Mouse (Mus musculus): ENCODE results near the gene 1500009L16Rik. TPM values are rescaled to one million over a fixed set of nuclear protein-coding genes. Genes with fewer than 3 reads are reported as not detected.

1500009L16Rik gene
- polyA plus RNA-seq, 1 experiment from 2014 or later: 11.7 TPM

- ATAC-seq (ENCODE audit: low FRiP score, low TSS enrichment): no peak
- no peak overlapping the region for H3K4me2 ChIP-seq (replicated peaks; ENCODE audit: low read depth)
These were observed 5.2 kb downstream of the 1500009L16Rik start for GRCm38 (mm10) chr10:83727846-83728245.

GRCm38 (mm10) chr10:83728529-83728928 is 5.9 kb downstream of the 1500009L16Rik start:
- no peak for DNase-seq (ENCODE audit: low spot score)
- H3K9me3 ChIP-seq (ENCODE audit: control insufficient read depth, low read length): no peaks in the 10 kb centered on the region
- H3K9ac ChIP-seq (ENCODE audit: low read length): no peak overlapping the region
- H3K4me3 ChIP-seq (ENCODE audit: low read depth, low read length): no peak overlapping the region
- H3K4me1 ChIP-seq (replicated peaks; ENCODE audit: control insufficient read depth, insufficient read depth): no peaks in the 10 kb centered on the region
- WGBS: 83% methylated on average over 6 of the region's 6 CpGs
- H3K27ac ChIP-seq (replicated peaks): no peak overlapping the region
- H3K27me3 ChIP-seq (ENCODE audit: control insufficient read depth, insufficient read depth, low read length): no peaks in the 10 kb centered on the region
- TF ChIP-seq EP300 (optimal IDR thresholded peaks at IDR 0.05) (no peak), CTCF (IDR thresholded peaks at IDR 0.05; ENCODE audit: low read depth) (no peak)
- ATAC-seq (ENCODE audit: low FRiP score, low TSS enrichment): no peak
- H3K36me3 ChIP-seq (ENCODE audit: control insufficient read depth, insufficient read depth, low read length): no peaks in the 10 kb centered on the region
- no peak overlapping the region for H3K4me2 ChIP-seq (replicated peaks; ENCODE audit: low read depth)

More at GRCm38 (mm10) chr10:83727846-83728245, 5.2 kb downstream of the 1500009L16Rik start:
- WGBS: 83% methylated on average over 5 of the region's 5 CpGs
- H3K36me3 ChIP-seq (ENCODE audit: control insufficient read depth, insufficient read depth, low read length): no peaks in the 10 kb centered on the region
- no peaks in the 10 kb centered on the region for H3K9me3 ChIP-seq (ENCODE audit: control insufficient read depth, low read length)
- no peak for DNase-seq (ENCODE audit: low spot score)
- no peaks in the 10 kb centered on the region for H3K4me1 ChIP-seq (replicated peaks; ENCODE audit: control insufficient read depth, insufficient read depth)
- H3K9ac ChIP-seq (ENCODE audit: low read length): no peak overlapping the region
- H3K27me3 ChIP-seq (ENCODE audit: control insufficient read depth, insufficient read depth, low read length): no peaks in the 10 kb centered on the region
- H3K27ac ChIP-seq (replicated peaks): no peak overlapping the region
- H3K4me3 ChIP-seq (ENCODE audit: low read depth, low read length): no peak overlapping the region
- no peak for TF ChIP-seq CTCF (IDR thresholded peaks at IDR 0.05; ENCODE audit: low read depth)
- TF ChIP-seq EP300 (optimal IDR thresholded peaks at IDR 0.05): no peak

GRCm38 (mm10) chr10:83729076-83729475 is 6.4 kb downstream of the 1500009L16Rik start:
- Histone ChIP-seq H3K4me3 (ENCODE audit: low read depth, low read length) (no peak overlapping the region), H3K9me3 (ENCODE audit: control insufficient read depth, low read length) (no peaks in the 10 kb centered on the region), H3K4me2 (replicated peaks; ENCODE audit: low read depth) (no peak overlapping the region), H3K9ac (ENCODE audit: low read length) (no peak overlapping the region), H3K4me1 (replicated peaks; ENCODE audit: control insufficient read depth, insufficient read depth) (no peaks in the 10 kb centered on the region), H3K27me3 (ENCODE audit: control insufficient read depth, insufficient read depth, low read length) (no peaks in the 10 kb centered on the region), H3K27ac (replicated peaks) (no peak overlapping the region), H3K36me3 (ENCODE audit: control insufficient read depth, insufficient read depth, low read length) (no peaks in the 10 kb centered on the region)
- WGBS: 81% methylated on average over 3 of the region's 3 CpGs
- no peak for DNase-seq (ENCODE audit: low spot score)
- no peak for TF ChIP-seq EP300 (optimal IDR thresholded peaks at IDR 0.05)
- no peak for TF ChIP-seq CTCF (IDR thresholded peaks at IDR 0.05; ENCODE audit: low read depth)
- ATAC-seq (ENCODE audit: low FRiP score, low TSS enrichment): no peak

GRCm38 (mm10) chr10:83729492-83729891 is 6.8 kb downstream of the 1500009L16Rik start:
- no peaks in the 10 kb centered on the region for H3K9me3 ChIP-seq (ENCODE audit: control insufficient read depth, low read length)
- ATAC-seq (ENCODE audit: low FRiP score, low TSS enrichment) (0 out of 2 replicates have a peak, but pooled peaks have one; percentile 46), DNase-seq (ENCODE audit: low spot score) (peak; percentile 86)
- no peak overlapping the region for H3K4me2 ChIP-seq (replicated peaks; ENCODE audit: low read depth)
- no peaks in the 10 kb centered on the region for H3K36me3 ChIP-seq (ENCODE audit: control insufficient read depth, insufficient read depth, low read length)
- H3K27ac ChIP-seq (replicated peaks): no peak overlapping the region
- H3K9ac ChIP-seq (ENCODE audit: low read length): no peak overlapping the region
- H3K27me3 ChIP-seq (ENCODE audit: control insufficient read depth, insufficient read depth, low read length): no peaks in the 10 kb centered on the region
- TF ChIP-seq CTCF (IDR thresholded peaks at IDR 0.05; ENCODE audit: low read depth) (peak; percentile 94), EP300 (optimal IDR thresholded peaks at IDR 0.05) (no peak)
- no peaks in the 10 kb centered on the region for H3K4me1 ChIP-seq (replicated peaks; ENCODE audit: control insufficient read depth, insufficient read depth)
- 23% methylated on average over 7 of the region's 7 CpGs for WGBS
- H3K4me3 ChIP-seq (ENCODE audit: low read depth, low read length): no peak overlapping the region

GRCm38 (mm10) chr10:83733725-83734124 is 11.1 kb downstream of the 1500009L16Rik start:
- WGBS: 83% methylated on average over 4 of the region's 4 CpGs
- no peaks in the 10 kb centered on the region for H3K9me3 ChIP-seq (ENCODE audit: control insufficient read depth, low read length)
- no peak overlapping the region for H3K27ac ChIP-seq (replicated peaks)
- H3K36me3 ChIP-seq (ENCODE audit: control insufficient read depth, insufficient read depth, low read length): no peaks in the 10 kb centered on the region
- TF ChIP-seq EP300 (optimal IDR thresholded peaks at IDR 0.05) (no peak), CTCF (IDR thresholded peaks at IDR 0.05; ENCODE audit: low read depth) (no peak)
- H3K9ac ChIP-seq (ENCODE audit: low read length): no peak overlapping the region
- ATAC-seq (ENCODE audit: low FRiP score, low TSS enrichment): peak; percentile 61; the same call in 1 of the 2 replicates
- no peaks in the 10 kb centered on the region for H3K4me1 ChIP-seq (replicated peaks; ENCODE audit: control insufficient read depth, insufficient read depth)
- H3K4me3 ChIP-seq (ENCODE audit: low read depth, low read length): no peak overlapping the region
- no peaks in the 10 kb centered on the region for H3K27me3 ChIP-seq (ENCODE audit: control insufficient read depth, insufficient read depth, low read length)
- DNase-seq (ENCODE audit: low spot score): no peak
- H3K4me2 ChIP-seq (replicated peaks; ENCODE audit: low read depth): no peak overlapping the region

- no peak for ATAC-seq (ENCODE audit: low FRiP score, low TSS enrichment)
- H3K36me3 ChIP-seq (ENCODE audit: control insufficient read depth, insufficient read depth, low read length): no peaks in the 10 kb centered on the region
- no peak overlapping the region for H3K27ac ChIP-seq (replicated peaks)
- no peak overlapping the region for H3K4me3 ChIP-seq (ENCODE audit: low read depth, low read length)
- no peaks in the 10 kb centered on the region for H3K27me3 ChIP-seq (ENCODE audit: control insufficient read depth, insufficient read depth, low read length)
- TF ChIP-seq EP300 (optimal IDR thresholded peaks at IDR 0.05): no peak
- TF ChIP-seq CTCF (IDR thresholded peaks at IDR 0.05; ENCODE audit: low read depth): 0 out of 2 replicates have a peak, but pooled peaks have one; percentile 15
- H3K4me1 ChIP-seq (replicated peaks; ENCODE audit: control insufficient read depth, insufficient read depth): no peaks in the 10 kb centered on the region
- no peak overlapping the region for H3K9ac ChIP-seq (ENCODE audit: low read length)
- DNase-seq (ENCODE audit: low spot score): no peak
- H3K4me2 ChIP-seq (replicated peaks; ENCODE audit: low read depth): no peak overlapping the region
- H3K9me3 ChIP-seq (ENCODE audit: control insufficient read depth, low read length): 0 out of 2 replicates have a peak, but pooled peaks cover 2% of the 10 kb centered on the region
- 77% methylated on average over 15 of the region's 15 CpGs for WGBS
These were observed 16.5 kb downstream of the 1500009L16Rik start for GRCm38 (mm10) chr10:83738996-83739655.

All from stomach, postnatal 0 days (tissue).